Mouse (Mus musculus) myocyte (in vitro differentiated cells): ENCODE measurements around the gene Gab1. TPM values are rescaled to one million over a fixed set of nuclear protein-coding genes. Genes with fewer than 3 reads are reported as not detected.

Source experiments
- H3K27me3 ChIP-seq: one replicate; pipeline ENCODE4 v1.6.1; 2011; ENCODE audit not compliant: control insufficient read depth, insufficient read depth, insufficient read length
- H3K36me3 ChIP-seq: one replicate; pipeline ENCODE4 v1.6.1; 2011; ENCODE audit not compliant: control insufficient read depth, insufficient read depth
- H3K4me2 ChIP-seq: one replicate; pipeline ENCODE4 v1.6.1; 2011; ENCODE audit warnings: low read depth, control low read depth
- H3K4me3 ChIP-seq: one replicate; pipeline ENCODE4 v1.5.1; 2011; ENCODE audit warnings: mild to moderate bottlenecking, control low read depth, moderate library complexity
- H3K79me2 ChIP-seq: one replicate; pipeline ENCODE4 v1.6.1; 2011; ENCODE audit not compliant: control insufficient read depth, insufficient read depth
- H3ac ChIP-seq: one replicate; pipeline ENCODE4 v1.6.1; 2011; ENCODE audit not compliant: control insufficient read depth, insufficient read length
- CEBPB ChIP-seq: IDR thresholded peaks from 2 replicates; pipeline ENCODE4 v1.6.1; 2011; ENCODE audit warnings: mild to moderate bottlenecking, moderate library complexity; ENCODE audit not compliant: poor library complexity, insufficient read depth, severe bottlenecking
- E2F4 ChIP-seq: IDR thresholded peaks from one replicate; pipeline ENCODE4 v1.6.1; 2011; ENCODE audit warnings: mild to moderate bottlenecking, control low read depth, moderate library complexity; ENCODE audit not compliant: insufficient read depth
- MAX ChIP-seq: IDR thresholded peaks from one replicate; pipeline ENCODE4 v1.6.1; 2011; ENCODE audit warnings: low read depth, mild to moderate bottlenecking, control low read depth
- MYOD1 ChIP-seq, 3 experiments: IDR thresholded peaks; one replicate each; pipeline ENCODE4 v1.6.1; 2011; ENCODE audit warnings: control low read depth in 2 of 3, low read depth in 2 of 3, mild to moderate bottlenecking in 2 of 3, moderate library complexity in 1 of 3; ENCODE audit not compliant: insufficient read length in 2 of 3, control insufficient read depth in 1 of 3
- MYOG ChIP-seq, 3 experiments: IDR thresholded peaks; one replicate each; pipeline ENCODE4 v1.6.1; 2011; ENCODE audit warnings: control low read depth in 2 of 3, low read depth in 2 of 3, mild to moderate bottlenecking in 2 of 3; ENCODE audit not compliant: insufficient read length in 2 of 3, control insufficient read depth in 1 of 3, insufficient read depth in 1 of 3
- POLR2A ChIP-seq: IDR thresholded peaks from one replicate; pipeline ENCODE4 v1.6.1; 2011; ENCODE audit warnings: low read depth, mild to moderate bottlenecking, control low read depth, moderate library complexity; ENCODE audit not compliant: insufficient read length
- POLR2AphosphoS2 ChIP-seq: IDR thresholded peaks from one replicate; pipeline ENCODE4 v1.6.1; 2011; ENCODE audit warnings: low read depth, control low read depth; ENCODE audit not compliant: insufficient read length
- REST ChIP-seq: IDR thresholded peaks from one replicate; pipeline ENCODE4 v1.6.1; 2011; ENCODE audit warnings: mild to moderate bottlenecking, control low read depth, moderate library complexity; ENCODE audit not compliant: insufficient read depth, insufficient read length
- SRF ChIP-seq: IDR thresholded peaks from one replicate; pipeline ENCODE4 v1.6.1; 2011; ENCODE audit warnings: low read depth; ENCODE audit not compliant: control insufficient read depth, insufficient read length
- TCF12 ChIP-seq: IDR thresholded peaks from one replicate; pipeline ENCODE4 v1.6.1; 2011; ENCODE audit warnings: mild to moderate bottlenecking, control low read depth; ENCODE audit not compliant: poor library complexity, insufficient read depth, severe bottlenecking
- TCF3 ChIP-seq: IDR thresholded peaks from one replicate; pipeline ENCODE4 v1.6.1; 2011; ENCODE audit warnings: low read depth, control low read depth; ENCODE audit not compliant: insufficient read length
- USF1 ChIP-seq: IDR thresholded peaks from one replicate; pipeline ENCODE4 v1.6.1; 2011; ENCODE audit warnings: low read depth, mild to moderate bottlenecking, control low read depth, moderate library complexity
- polyA plus RNA-seq: library from polyadenylated mRNA; unstranded; fragments of >200 nt; fragmentation: generic; extraction: Trizol; gene quantifications from one replicate; pipeline ENCODE4 v1.2.1, GENCODE M21; 2012; ENCODE audit warnings: missing spikeins

Gene Gab1
- polyA plus RNA-seq, 1 experiment = 3.4 TPM

GRCm38 (mm10) chr8:80872688-80873087 lies 7.6 kb downstream of the Gab1 start:
- Histone ChIP-seq H3K4me3 (no peak overlapping the region), H3K27me3 (no peaks in the 10 kb centered on the region), H3K36me3 (no peaks in the 10 kb centered on the region), H3K4me2 (no peak overlapping the region), H3ac (no peak overlapping the region), H3K79me2 (peaks cover 9% of the 10 kb centered on the region)
- TF ChIP-seq TCF12 = no peak
- no peak for TF ChIP-seq USF1
- no peak for TF ChIP-seq MAX
- no peak for TF ChIP-seq TCF3
- no peak for TF ChIP-seq MYOD1 (IDR thresholded peaks at IDR 0.05; ENCODE audit: control insufficient read depth in 1 of 3, insufficient read length in 2 of 3, low read depth in 2 of 3)
- TF ChIP-seq CEBPB = no peak
- TF ChIP-seq E2F4 = no peak
- TF ChIP-seq SRF = no peak

GRCm38 (mm10) chr8:80871400-80871799 lies 8.9 kb downstream of the Gab1 start:
- TF ChIP-seq POLR2A = no peak
- no peak for TF ChIP-seq POLR2AphosphoS2
- TF ChIP-seq USF1 = no peak
- no peak for TF ChIP-seq MYOD1 (IDR thresholded peaks at IDR 0.05; ENCODE audit: control insufficient read depth in 1 of 3, insufficient read length in 2 of 3, low read depth in 2 of 3)
- TF ChIP-seq TCF3 = no peak
- TF ChIP-seq TCF12 = no peak
- TF ChIP-seq CEBPB = no peak
- TF ChIP-seq REST = no peak
- no peak for TF ChIP-seq SRF
- TF ChIP-seq MAX = no peak
- TF ChIP-seq E2F4 = no peak
- no peak for TF ChIP-seq MYOG (IDR thresholded peaks at IDR 0.05; ENCODE audit: control insufficient read depth in 1 of 3, insufficient read depth in 1 of 3, insufficient read length in 2 of 3, low read depth in 2 of 3)
- no peaks in the 10 kb centered on the region for H3K36me3 ChIP-seq
- H3K4me2 ChIP-seq = no peak overlapping the region
- no peaks in the 10 kb centered on the region for H3K27me3 ChIP-seq
- H3K79me2 ChIP-seq = peaks cover 9% of the 10 kb centered on the region
- no peak overlapping the region for H3K4me3 ChIP-seq
- no peak overlapping the region for H3ac ChIP-seq

- Histone ChIP-seq H3K4me2 (no peak overlapping the region), H3K27me3 (no peaks in the 10 kb centered on the region), H3K79me2 (peaks cover 14% of the 10 kb centered on the region), H3K4me3 (no peak overlapping the region), H3ac (no peak overlapping the region), H3K36me3 (no peaks in the 10 kb centered on the region)
- TF ChIP-seq TCF3 = no peak
- no peak for TF ChIP-seq MYOG (IDR thresholded peaks at IDR 0.05; ENCODE audit: control insufficient read depth in 1 of 3, insufficient read depth in 1 of 3, insufficient read length in 2 of 3, low read depth in 2 of 3)
- TF ChIP-seq POLR2A = no peak
- TF ChIP-seq CEBPB = no peak
- TF ChIP-seq E2F4 = no peak
- TF ChIP-seq USF1 = no peak
- no peak for TF ChIP-seq POLR2AphosphoS2
- no peak for TF ChIP-seq SRF
- TF ChIP-seq MYOD1 (IDR thresholded peaks at IDR 0.05; ENCODE audit: control insufficient read depth in 1 of 3, insufficient read length in 2 of 3, low read depth in 2 of 3) = no peak
- no peak for TF ChIP-seq REST
- no peak for TF ChIP-seq MAX
- no peak for TF ChIP-seq TCF12
Measured at GRCm38 (mm10) chr8:80870535-80871204, 9.6 kb downstream of the Gab1 start.

- Histone ChIP-seq H3ac (no peak overlapping the region), H3K36me3 (no peaks in the 10 kb centered on the region), H3K27me3 (no peaks in the 10 kb centered on the region), H3K79me2 (peaks cover 21% of the 10 kb centered on the region), H3K4me2 (no peak overlapping the region), H3K4me3 (no peak overlapping the region)
- TF ChIP-seq REST (no peak), E2F4 (no peak), MYOD1 (IDR thresholded peaks at IDR 0.05; ENCODE audit: control insufficient read depth in 1 of 3, insufficient read length in 2 of 3, low read depth in 2 of 3) (no peak)
Measured at GRCm38 (mm10) chr8:80869881-80870328, 10.4 kb downstream of the Gab1 start.

GRCm38 (mm10) chr8:80868801-80869323 lies 11.5 kb downstream of the Gab1 start:
- TF ChIP-seq USF1 = no peak
- no peak for TF ChIP-seq TCF12
- TF ChIP-seq SRF = no peak
- no peak for TF ChIP-seq E2F4
- no peak for TF ChIP-seq POLR2A
- no peak for TF ChIP-seq MYOG (IDR thresholded peaks at IDR 0.05; ENCODE audit: control insufficient read depth in 1 of 3, insufficient read depth in 1 of 3, insufficient read length in 2 of 3, low read depth in 2 of 3)
- TF ChIP-seq POLR2AphosphoS2 = no peak
- no peak for TF ChIP-seq MAX
- no peak for TF ChIP-seq REST
- TF ChIP-seq TCF3 = no peak
- no peak for TF ChIP-seq MYOD1 (IDR thresholded peaks at IDR 0.05; ENCODE audit: control insufficient read depth in 1 of 3, insufficient read length in 2 of 3, low read depth in 2 of 3)
- TF ChIP-seq CEBPB = no peak
- no peak overlapping the region for H3K4me3 ChIP-seq
- H3K4me2 ChIP-seq = no peak overlapping the region
- H3K36me3 ChIP-seq = no peaks in the 10 kb centered on the region
- no peaks in the 10 kb centered on the region for H3K27me3 ChIP-seq
- H3ac ChIP-seq = no peak overlapping the region
- peaks cover 22% of the 10 kb centered on the region for H3K79me2 ChIP-seq
